Mouse (Mus musculus): Measurements from ENCODE around the gene Cacna1c.

The Cacna1c gene

GRCm38 (mm10) chr6:118753064-118753463, 443.2 kb downstream of the Cacna1c start:
- no peak for DNase-seq (ENCODE audit: low spot score in 2 of 2)

- DNase-seq (ENCODE audit: low spot score in 2 of 2), result no peak
These were observed 446.9 kb downstream of the Cacna1c start for GRCm38 (mm10) chr6:118749285-118749684.

- no peak for DNase-seq (ENCODE audit: low spot score in 2 of 2)
These were observed 453.5 kb downstream of the Cacna1c start for GRCm38 (mm10) chr6:118742701-118743100.

DNA sequence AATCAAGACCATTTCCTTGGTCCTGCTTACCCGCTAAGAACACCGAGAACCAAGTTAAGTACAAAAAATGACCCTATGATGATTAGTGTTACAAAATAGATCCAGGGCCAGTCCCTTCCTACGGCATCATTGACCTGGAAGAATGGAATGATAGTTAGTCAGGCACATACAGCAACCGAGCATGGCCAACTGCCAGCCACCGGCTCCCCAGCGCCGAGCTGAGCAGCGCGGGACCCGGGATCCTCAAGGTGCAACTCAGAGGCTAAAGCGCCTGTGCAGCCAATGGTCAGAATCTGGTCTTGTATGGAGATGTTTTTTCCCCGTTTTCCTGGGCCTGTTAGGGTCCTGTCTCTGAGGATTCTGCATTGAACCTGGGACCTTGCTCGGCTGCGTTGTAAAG, 454.4 kb downstream of the Cacna1c start:
- DNase-seq (ENCODE audit: low spot score in 2 of 2), result no peak

GRCm38 (mm10) chr6:118739961-118740599, 456.1 kb downstream of the Cacna1c start:
- peak in 1 of 2 experiments; percentile 40 for DNase-seq (ENCODE audit: low spot score in 2 of 2)

GRCm38 (mm10) chr6:118739344-118739743, 456.9 kb downstream of the Cacna1c start:
- no peak for DNase-seq (ENCODE audit: low spot score in 2 of 2)

- no peak for DNase-seq (ENCODE audit: low spot score in 2 of 2)
These were observed 457.6 kb downstream of the Cacna1c start for GRCm38 (mm10) chr6:118738656-118739055.

DNA sequence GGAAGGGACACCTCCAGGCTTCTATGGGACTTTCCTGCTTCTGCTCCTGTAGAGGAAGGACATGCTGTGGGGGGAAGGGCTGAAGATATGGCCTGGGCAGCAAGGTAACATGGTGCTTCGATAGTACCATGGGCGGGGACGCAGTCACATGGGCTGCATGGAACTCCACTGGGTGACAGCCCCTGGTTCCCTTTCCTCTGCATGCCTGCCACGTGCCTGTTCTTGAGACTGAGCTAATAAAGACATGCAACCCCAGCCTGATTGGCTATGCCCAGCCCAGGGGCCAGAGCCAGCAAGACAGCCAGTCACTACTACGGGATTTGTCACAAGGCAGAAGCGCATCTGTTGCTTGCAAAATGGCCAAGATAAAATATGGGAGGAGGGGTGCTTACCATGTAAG, 459.1 kb downstream of the Cacna1c start:
- DNase-seq (ENCODE audit: low spot score in 2 of 2), result no peak

- DNase-seq (ENCODE audit: low spot score in 2 of 2), result no peak
These were observed 459.7 kb downstream of the Cacna1c start for GRCm38 (mm10) chr6:118736491-118736890.

GRCm38 (mm10) chr6:118735145-118735544, 461.1 kb downstream of the Cacna1c start:
- no peak for DNase-seq (ENCODE audit: low spot score in 2 of 2)

- no peak for DNase-seq (ENCODE audit: low spot score in 2 of 2)
These were observed 464.3 kb downstream of the Cacna1c start for GRCm38 (mm10) chr6:118731937-118732336.

- no peak for DNase-seq (ENCODE audit: low spot score in 2 of 2)
These were observed 471.3 kb downstream of the Cacna1c start for GRCm38 (mm10) chr6:118724908-118725307.

GRCm38 (mm10) chr6:118724388-118724787, 471.8 kb downstream of the Cacna1c start:
- DNase-seq (ENCODE audit: low spot score in 2 of 2), result no peak

GRCm38 (mm10) chr6:118722336-118722735, 473.9 kb downstream of the Cacna1c start:
- no peak for DNase-seq (ENCODE audit: low spot score in 2 of 2)

- no peak for DNase-seq (ENCODE audit: low spot score in 2 of 2)
These were observed 476.7 kb downstream of the Cacna1c start for GRCm38 (mm10) chr6:118719486-118719885.

DNA sequence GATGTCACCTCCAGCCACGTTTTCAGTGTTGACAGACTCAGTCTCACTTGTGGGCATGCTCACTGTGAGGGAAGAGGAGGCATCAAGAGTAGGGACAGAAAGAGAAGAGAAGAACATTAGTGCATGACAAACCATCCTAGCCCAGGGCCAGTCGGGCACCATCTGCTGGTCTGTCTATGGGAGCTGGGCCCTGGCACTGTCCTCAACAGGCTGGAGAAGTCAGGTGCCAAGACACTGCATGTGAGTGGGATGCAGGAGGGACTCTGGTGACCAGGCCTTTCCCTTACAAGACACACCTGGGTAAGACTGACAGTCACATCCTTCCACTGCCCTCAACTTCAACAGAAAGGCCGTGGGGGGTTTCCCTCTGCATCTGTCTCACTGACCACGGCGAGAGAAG, 482.9 kb downstream of the Cacna1c start:
- DNase-seq (ENCODE audit: low spot score in 2 of 2), result no peak

GRCm38 (mm10) chr6:118711677-118712322, 484.4 kb downstream of the Cacna1c start:
- peak; percentile 50 to 65 for DNase-seq (ENCODE audit: low spot score in 2 of 2)

- no peak for DNase-seq (ENCODE audit: low spot score in 2 of 2)
These were observed 489.2 kb downstream of the Cacna1c start for GRCm38 (mm10) chr6:118707066-118707465.

GRCm38 (mm10) chr6:118705840-118706239, 490.4 kb downstream of the Cacna1c start:
- DNase-seq (ENCODE audit: low spot score in 2 of 2), result no peak

DNA sequence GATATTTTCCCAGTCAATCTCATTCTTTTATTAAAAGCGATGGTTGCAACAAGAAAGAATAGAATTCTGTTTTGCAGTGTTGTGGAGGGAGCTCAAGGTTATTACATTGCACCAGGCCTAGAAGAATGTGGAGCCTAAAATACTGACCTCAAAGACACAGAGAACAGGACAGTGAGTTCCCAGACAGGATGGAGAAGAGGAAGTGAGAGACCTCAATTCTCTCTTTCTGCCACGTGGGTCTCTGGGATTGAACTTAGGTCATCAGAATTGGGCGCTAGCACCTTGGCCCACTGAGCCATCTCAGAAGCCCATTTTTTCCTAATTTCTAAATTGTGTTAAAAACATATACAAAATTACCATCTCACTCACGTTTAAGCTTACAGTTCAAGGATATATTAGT, 501.6 kb downstream of the Cacna1c start:
- no peak for DNase-seq (ENCODE audit: low spot score in 2 of 2)

GRCm38 (mm10) chr6:118689447-118689846, 506.8 kb downstream of the Cacna1c start:
- DNase-seq (ENCODE audit: low spot score in 2 of 2), result no peak

DNA sequence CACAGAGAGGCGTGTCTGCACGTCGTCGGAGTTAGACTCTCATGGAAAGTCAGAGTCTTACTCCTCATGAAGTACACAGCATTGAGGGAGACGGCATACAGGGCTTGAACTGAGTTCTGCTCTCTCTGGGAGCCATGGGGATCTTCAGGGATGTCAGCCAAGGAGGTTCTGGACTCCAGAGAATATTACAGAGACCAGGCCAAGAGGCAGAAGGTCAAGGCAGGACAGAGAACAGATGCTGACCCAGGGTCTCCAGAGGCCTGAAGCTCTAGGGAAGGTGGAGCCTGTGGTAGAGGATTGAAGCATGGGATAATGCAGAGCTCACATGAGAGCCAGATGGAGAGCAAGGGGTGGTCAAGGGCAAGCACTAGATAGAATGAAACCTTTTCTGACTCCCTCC, 507.4 kb downstream of the Cacna1c start:
- DNase-seq (ENCODE audit: low spot score in 2 of 2), result no peak

GRCm38 (mm10) chr6:118680814-118681213, 515.4 kb downstream of the Cacna1c start:
- DNase-seq (ENCODE audit: low spot score in 2 of 2), result no peak

- DNase-seq (ENCODE audit: low spot score in 2 of 2), result peak; percentile 54 to 66
These were observed 518.2 kb downstream of the Cacna1c start for GRCm38 (mm10) chr6:118678031-118678430.

Data from right cerebral cortex, adult 2 months (tissue).